Mouse (Mus musculus) neural tube, embryonic 15.5 days (tissue): ENCODE results near the gene 6330409D20Rik. TPM values are rescaled to one million over a fixed set of nuclear protein-coding genes. Genes with fewer than 3 reads are reported as not detected.

Experiments used
- ATAC-seq: fragments of 200-750 bp; cut with Nextera tagmentation; 2 replicates; pipeline ENCODE4 v1.8.0; 2017; ENCODE audit warnings: mild to moderate bottlenecking, moderate TSS enrichment, moderate library complexity; ENCODE audit not compliant: low FRiP score
- H3K27ac ChIP-seq: fragments of 300-500 bp; sonication (generic); replicated peaks from 2 replicates; pipeline ENCODE4 v1.5.1; 2015; ENCODE audit warnings: mild to moderate bottlenecking, inconsistent platforms
- H3K27me3 ChIP-seq: fragments of 300-500 bp; sonication (generic); replicated peaks from 2 replicates; pipeline ENCODE4 v1.6.1; 2015; ENCODE audit warnings: inconsistent platforms
- H3K36me3 ChIP-seq: fragments of 300-500 bp; sonication (generic); 2 replicates; pipeline ENCODE4 v1.6.1; 2015; ENCODE audit warnings: inconsistent platforms
- H3K4me1 ChIP-seq: fragments of 300-500 bp; sonication (generic); 2 replicates; pipeline ENCODE4 v1.6.1; 2015; ENCODE audit warnings: inconsistent platforms
- H3K4me2 ChIP-seq: fragments of 300-500 bp; sonication (generic); 2 replicates; pipeline ENCODE4 v1.6.1; 2015; ENCODE audit warnings: inconsistent platforms, mild to moderate bottlenecking, moderate library complexity
- H3K4me3 ChIP-seq: fragments of 300-500 bp; sonication (generic); replicated peaks from 2 replicates; pipeline ENCODE4 v1.5.1; 2015; ENCODE audit warnings: mild to moderate bottlenecking, inconsistent platforms
- H3K9ac ChIP-seq: fragments of 300-500 bp; sonication (generic); replicated peaks from 2 replicates; pipeline ENCODE4 v1.6.1; 2015; ENCODE audit warnings: mild to moderate bottlenecking, inconsistent platforms
- H3K9me3 ChIP-seq: fragments of 300-500 bp; sonication (generic); replicated peaks from 2 replicates; pipeline ENCODE4 v1.6.1; 2016; ENCODE audit warnings: inconsistent platforms
- WGBS: fragments of 180-500 bp; shearing (Covaris S2); methylation state at CpG from one replicate; pipeline ENCODE4 v1.1.7; 2015; ENCODE audit warnings: mixed read lengths; 5-methylcytosine and 5-hydroxymethylcytosine counted together
- polyA plus RNA-seq: library from polyadenylated mRNA; unstranded; fragments of >200 nt; fragmentation: Nextera tagmentation; extraction: Ambion mirVana; gene quantifications from 2 replicates; pipeline ENCODE4 v1.2.1, GENCODE M21; 2015

Gene 6330409D20Rik
- polyA plus RNA-seq, 1 experiment from 2014 or later, result 2.9 TPM

DNA sequence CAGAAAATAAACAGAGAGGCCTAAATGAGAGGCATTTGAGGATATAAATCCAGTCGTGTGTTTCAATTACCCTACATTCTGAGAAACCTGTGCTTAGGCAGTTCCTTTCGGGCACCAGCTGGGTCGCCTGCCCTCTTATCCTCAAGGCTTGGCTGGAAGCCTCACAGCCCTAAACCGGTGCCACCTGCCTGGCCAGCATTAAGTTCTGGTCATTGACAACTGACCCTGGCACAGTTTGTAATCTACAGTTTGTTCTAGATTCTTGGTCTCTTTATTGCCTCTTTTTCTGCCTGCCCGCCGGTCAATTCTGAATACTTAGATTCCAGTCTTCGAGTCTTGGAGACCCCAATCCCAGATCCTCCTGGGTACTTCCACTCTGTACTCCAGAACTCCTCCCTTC is 47.5 kb downstream of the 6330409D20Rik start:
- Histone ChIP-seq H3K4me3 (peak overlapping the region; percentile 88), H3K9me3 (no peaks in the 10 kb centered on the region), H3K4me2 (peak overlapping the region; percentile 85), H3K27ac (peak overlapping the region; percentile 89), H3K9ac (peak overlapping the region; percentile 91), H3K4me1 (peaks cover 29% of the 10 kb centered on the region), H3K27me3 (no peaks in the 10 kb centered on the region), H3K36me3 (no peaks in the 10 kb centered on the region)
- 15% methylated on average over 7 of the region's 7 CpGs for WGBS
- ATAC-seq, result no peak

DNA sequence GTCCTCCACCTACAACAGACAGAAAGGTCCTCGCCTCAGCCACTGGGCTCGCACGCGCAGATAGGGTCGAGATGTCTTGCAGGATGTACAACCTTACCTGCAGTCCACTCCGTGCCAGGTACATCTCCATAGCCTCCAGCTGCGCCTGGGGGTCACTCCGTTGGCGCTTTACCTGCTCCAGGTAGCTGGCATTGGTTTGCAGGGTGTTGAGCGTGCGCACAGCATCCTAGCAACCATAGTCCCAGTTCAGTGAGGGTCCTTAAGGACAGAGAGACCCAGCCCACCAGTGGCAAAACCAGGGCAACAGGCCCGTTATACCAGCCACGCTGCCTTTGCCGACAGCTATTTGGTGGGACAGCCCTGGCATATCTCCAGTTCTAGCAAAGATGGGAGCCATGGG is 48.3 kb downstream of the 6330409D20Rik start:
- H3K27ac ChIP-seq, result no peak overlapping the region
- no peak for ATAC-seq
- peak overlapping the region; percentile 88; the same call in 1 of the 2 replicates for H3K4me3 ChIP-seq
- H3K9ac ChIP-seq, result no peak overlapping the region
- peaks cover 3% of the 10 kb centered on the region for H3K36me3 ChIP-seq
- peaks cover 29% of the 10 kb centered on the region for H3K4me1 ChIP-seq
- WGBS, result 92% methylated on average over 14 of the region's 14 CpGs
- no peaks in the 10 kb centered on the region for H3K9me3 ChIP-seq
- no peaks in the 10 kb centered on the region for H3K27me3 ChIP-seq
- H3K4me2 ChIP-seq, result peak overlapping the region; percentile 85

DNA sequence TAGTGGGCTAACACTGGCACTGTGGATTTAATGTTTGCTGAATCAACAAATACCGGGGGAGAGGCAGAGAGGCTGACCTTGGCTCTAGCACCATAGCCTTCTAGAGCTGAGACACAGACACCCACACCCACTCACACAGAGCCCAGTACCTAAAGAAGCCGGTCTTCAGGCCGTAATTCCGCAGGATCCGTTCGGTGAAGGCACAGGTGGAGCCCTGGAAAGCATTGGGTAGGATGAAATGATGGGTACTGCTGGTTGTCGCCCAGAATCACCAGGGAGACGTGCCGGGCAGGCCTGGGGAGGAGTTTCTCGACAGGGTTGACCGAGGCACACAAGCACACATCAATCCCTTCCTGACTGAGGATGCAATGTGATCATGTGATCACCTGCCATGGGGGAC is 49.8 kb downstream of the 6330409D20Rik start:
- H3K27ac ChIP-seq, result no peak overlapping the region
- WGBS, result 83% methylated on average over 11 of the region's 11 CpGs
- peaks cover 29% of the 10 kb centered on the region for H3K4me1 ChIP-seq
- H3K36me3 ChIP-seq, result peaks cover 17% of the 10 kb centered on the region
- H3K4me3 ChIP-seq, result no peak overlapping the region
- H3K9ac ChIP-seq, result no peak overlapping the region
- H3K27me3 ChIP-seq, result no peaks in the 10 kb centered on the region
- no peak overlapping the region for H3K4me2 ChIP-seq
- ATAC-seq, result no peak
- no peaks in the 10 kb centered on the region for H3K9me3 ChIP-seq

GRCm38 (mm10) chr2:32689420-32689819 is 51.4 kb downstream of the 6330409D20Rik start:
- Histone ChIP-seq H3K4me2 (no peak overlapping the region), H3K9ac (no peak overlapping the region), H3K4me1 (peaks cover 26% of the 10 kb centered on the region), H3K36me3 (peaks cover 29% of the 10 kb centered on the region), H3K27ac (no peak overlapping the region), H3K4me3 (no peak overlapping the region), H3K27me3 (no peaks in the 10 kb centered on the region), H3K9me3 (no peaks in the 10 kb centered on the region)
- WGBS, result 21% methylated on average over 5 of the region's 5 CpGs
- ATAC-seq, result no peak

GRCm38 (mm10) chr2:32687562-32687961 is 53.3 kb downstream of the 6330409D20Rik start:
- H3K4me2 ChIP-seq, result no peak overlapping the region
- H3K36me3 ChIP-seq, result peaks cover 48% of the 10 kb centered on the region
- no peaks in the 10 kb centered on the region for H3K9me3 ChIP-seq
- 97% methylated on average over 8 of the region's 8 CpGs for WGBS
- ATAC-seq, result no peak
- H3K9ac ChIP-seq, result no peak overlapping the region
- H3K27ac ChIP-seq, result no peak overlapping the region
- H3K4me1 ChIP-seq, result peaks cover 12% of the 10 kb centered on the region
- no peak overlapping the region for H3K4me3 ChIP-seq
- no peaks in the 10 kb centered on the region for H3K27me3 ChIP-seq

DNA sequence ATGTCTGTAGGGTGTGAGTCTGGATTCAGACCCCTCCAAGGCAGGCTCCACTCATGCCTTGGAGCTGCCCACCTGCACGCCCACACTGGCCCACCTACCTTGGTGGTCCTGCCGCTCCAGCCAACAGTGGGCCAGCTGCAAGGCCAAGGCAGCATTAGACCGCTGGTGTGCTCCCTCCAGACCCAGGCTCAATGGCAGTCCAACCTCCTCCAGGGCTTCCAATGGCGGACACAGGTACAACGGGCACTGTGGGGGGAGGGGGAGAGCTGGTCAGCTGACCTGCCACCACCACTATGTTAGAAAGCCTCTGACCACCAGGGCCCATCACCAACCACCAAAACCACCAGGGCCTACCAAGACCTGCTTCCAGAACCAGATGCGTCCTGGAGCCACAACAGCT is 54.2 kb downstream of the 6330409D20Rik start:
- Histone ChIP-seq H3K4me1 (peaks cover 6% of the 10 kb centered on the region; the same call in 1 of the 2 replicates), H3K4me3 (no peak overlapping the region), H3K36me3 (peaks cover 50% of the 10 kb centered on the region), H3K27ac (no peak overlapping the region), H3K9me3 (no peaks in the 10 kb centered on the region), H3K9ac (no peak overlapping the region), H3K4me2 (no peak overlapping the region), H3K27me3 (no peaks in the 10 kb centered on the region)
- WGBS, result 93% methylated on average over 5 of the region's 6 CpGs
- ATAC-seq, result no peak

GRCm38 (mm10) chr2:32685807-32686206 is 55.0 kb downstream of the 6330409D20Rik start:
- no peak overlapping the region for H3K4me3 ChIP-seq
- H3K27ac ChIP-seq, result no peak overlapping the region
- WGBS, result 92% methylated on average over 3 of the region's 3 CpGs
- no peak overlapping the region for H3K4me2 ChIP-seq
- H3K9ac ChIP-seq, result no peak overlapping the region
- H3K9me3 ChIP-seq, result no peaks in the 10 kb centered on the region
- no peak for ATAC-seq
- peaks cover 50% of the 10 kb centered on the region for H3K36me3 ChIP-seq
- 0 out of 2 replicates have a peak, but pooled peaks cover 1% of the 10 kb centered on the region for H3K4me1 ChIP-seq
- no peaks in the 10 kb centered on the region for H3K27me3 ChIP-seq

DNA sequence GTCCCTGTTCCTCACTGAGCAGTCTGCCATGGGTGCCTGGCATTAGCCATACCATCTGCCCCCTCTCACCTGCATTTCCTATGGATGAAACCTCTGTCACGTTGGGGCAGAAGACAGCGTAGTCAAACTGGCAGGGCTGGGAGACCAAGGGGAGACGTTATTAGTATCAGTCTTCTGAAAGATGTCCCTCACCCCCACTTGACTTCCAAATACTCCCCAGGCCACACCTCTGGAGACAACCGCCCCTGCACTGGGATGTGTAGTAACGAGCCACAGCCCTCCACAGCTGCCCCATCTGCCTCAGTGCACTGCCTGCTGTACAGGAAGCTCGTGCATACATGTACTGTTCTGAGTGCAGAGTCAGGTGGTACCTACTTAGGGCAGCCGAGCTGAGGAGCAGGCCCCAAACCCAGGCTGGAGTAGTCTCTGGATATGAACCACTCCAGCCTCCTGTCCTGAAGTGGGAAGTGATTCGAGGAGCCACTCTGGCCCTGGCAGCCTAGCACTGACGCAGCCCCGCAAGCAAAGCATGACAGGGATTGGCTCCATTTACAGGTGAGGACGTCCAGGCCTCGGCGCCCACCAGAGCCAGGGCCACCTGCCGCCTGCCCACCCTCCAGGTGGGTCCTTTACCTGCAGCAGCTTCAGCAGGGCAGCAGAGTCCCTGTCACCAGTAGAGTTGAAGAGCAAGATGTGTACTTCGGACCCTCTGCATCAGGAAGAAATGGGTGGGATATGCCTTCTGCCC is 56.0 kb downstream of the 6330409D20Rik start:
- Histone ChIP-seq H3K36me3 (peaks cover 50% of the 10 kb centered on the region), H3K4me1 (peaks cover 6% of the 10 kb centered on the region; the same call in 1 of the 2 replicates), H3K27me3 (no peaks in the 10 kb centered on the region), H3K9ac (no peak overlapping the region), H3K9me3 (no peaks in the 10 kb centered on the region), H3K4me2 (no peak overlapping the region), H3K27ac (no peak overlapping the region), H3K4me3 (no peak overlapping the region)
- 97% methylated on average over 15 of the region's 15 CpGs for WGBS
- ATAC-seq, result no peak

GRCm38 (mm10) chr2:32683701-32684100 is 57.1 kb downstream of the 6330409D20Rik start:
- no peak overlapping the region for H3K4me3 ChIP-seq
- H3K27me3 ChIP-seq, result no peaks in the 10 kb centered on the region
- no peak overlapping the region for H3K27ac ChIP-seq
- no peak overlapping the region for H3K4me2 ChIP-seq
- peaks cover 50% of the 10 kb centered on the region for H3K36me3 ChIP-seq
- no peaks in the 10 kb centered on the region for H3K9me3 ChIP-seq
- WGBS, result 93% methylated on average over 10 of the region's 10 CpGs
- H3K4me1 ChIP-seq, result peaks cover 6% of the 10 kb centered on the region; the same call in 1 of the 2 replicates
- no peak for ATAC-seq
- H3K9ac ChIP-seq, result no peak overlapping the region

- Histone ChIP-seq H3K9ac (no peak overlapping the region), H3K27ac (no peak overlapping the region), H3K36me3 (peaks cover 50% of the 10 kb centered on the region), H3K4me2 (no peak overlapping the region), H3K9me3 (no peaks in the 10 kb centered on the region), H3K4me1 (peaks cover 6% of the 10 kb centered on the region; the same call in 1 of the 2 replicates), H3K27me3 (no peaks in the 10 kb centered on the region), H3K4me3 (no peak overlapping the region)
- no peak for ATAC-seq
- WGBS, result 81% methylated on average over 14 of the region's 14 CpGs
Observed at GRCm38 (mm10) chr2:32682721-32683417, 57.9 kb downstream of the 6330409D20Rik start.
